ENCODE assay signal across 27 mouse cellular contexts in genomic region chr4:40883200-40883599, GRCm38 (mm10). TPM values are rescaled to one million over a fixed set of nuclear protein-coding genes. Genes with fewer than 3 reads are reported as not detected.
A peak's percentile ranks its signal among the peaks of the same experiment; 100 is the strongest.
DNase-seq lines count a peak whose midpoint lies in the region; TF ChIP-seq lines count a peak whose summit lies in the region.
"Had no signal": no experiment of that assay in that cellular context is flagged by ENCODE, and none has a peak within 500 bp of the region (broad histone marks: within the 10 kb centered on the region; RNA-seq: fewer than 3 reads in every experiment).

No protein-coding gene starts in this region.

- H3K4me3 ChIP-seq in layer of hippocampus, adult 2 months, result no peak overlapping the region
- H3K4me3 ChIP-seq: forebrain, embryonic 10.5 days; heart, embryonic 15.5 days; intestine, embryonic 15.5 days; liver, embryonic 13.5 days; neural tube, embryonic 13.5 days had no signal

- no peak for DNase-seq in layer of hippocampus, adult 2 months (ENCODE audit: low spot score in 2 of 2)
- DNase-seq in layer of hippocampus, adult 9-11 months, result no peak
- DNase-seq in CD4-positive helper T cell, adult 2 months (ENCODE audit: low read depth, low spot score), result peak; percentile 61
- peak; percentile 68 for DNase-seq in brain, adult 2 months (ENCODE audit: low read depth, low spot score)
- peak; percentile 42 for DNase-seq in thymus, postnatal 14 days
- no peak for DNase-seq in kidney, adult 8-10 months
- no peak for DNase-seq in lung, postnatal 14 days
- no peak for DNase-seq in right cerebral cortex, postnatal 25 days
- DNase-seq: adrenal gland, adult 2 months; cerebellum, adult 11-12 months; cerebellum, postnatal 10 days; forebrain, postnatal 0 days; heart, postnatal 4 days; kidney, postnatal 36 days; liver, embryonic 13.5 days; lung, adult 2 months; midbrain, embryonic 14.5 days; right cerebral cortex, adult 18-20 months had no signal

- TF ChIP-seq CTCF in layer of hippocampus, adult 2 months (conservative IDR thresholded peaks at IDR 0.05), result no peak

- peak overlapping the region; percentile 82; the same call in 1 of the 2 replicates for H3K27ac ChIP-seq in layer of hippocampus, adult 2 months
- H3K27ac ChIP-seq: forebrain, embryonic 10.5 days; heart, embryonic 15.5 days; hindbrain, embryonic 14.5 days; intestine, embryonic 15.5 days; liver, embryonic 13.5 days; neural tube, embryonic 13.5 days had no signal

RNA-seq across cellular contexts. Expression of gene B4galt1, which starts 29.4 kb away (rescaled TPM):
- total RNA-seq in layer of hippocampus, adult 2 months (2021), result 10 to 100 TPM in 1 of 2 experiments, 1 to 10 TPM in 1; 8.5 to 10.8 TPM

RNA-seq across cellular contexts. Expression of gene Spink4, which starts 36.7 kb away (rescaled TPM):
- not detected for total RNA-seq in layer of hippocampus, adult 2 months (2021)
- total RNA-seq: forebrain, postnatal 0 days; gastrocnemius, adult 18-20 months; left cerebral cortex, adult 18-20 months; left cerebral cortex, postnatal 36 days; megakaryocyte-erythroid progenitor cell, adult 5-6 weeks had no signal

Comparison
In these comparisons a context has a peak if more than half of its experiments do, and no peak if none do; other contexts are left out.
1. DNase-seq: peak in CD4-positive helper T cell, adult 2 months (single experiment), brain, adult 2 months (single experiment) and thymus, postnatal 14 days (single experiment); none in layer of hippocampus, adult 2 months (0 of 2), layer of hippocampus, adult 9-11 months (single experiment), kidney, adult 8-10 months (0 of 2), lung, postnatal 14 days (single experiment) and right cerebral cortex, postnatal 25 days (single experiment).